Mouse (Mus musculus): ENCODE data around the gene Zfp607a.

DNA sequence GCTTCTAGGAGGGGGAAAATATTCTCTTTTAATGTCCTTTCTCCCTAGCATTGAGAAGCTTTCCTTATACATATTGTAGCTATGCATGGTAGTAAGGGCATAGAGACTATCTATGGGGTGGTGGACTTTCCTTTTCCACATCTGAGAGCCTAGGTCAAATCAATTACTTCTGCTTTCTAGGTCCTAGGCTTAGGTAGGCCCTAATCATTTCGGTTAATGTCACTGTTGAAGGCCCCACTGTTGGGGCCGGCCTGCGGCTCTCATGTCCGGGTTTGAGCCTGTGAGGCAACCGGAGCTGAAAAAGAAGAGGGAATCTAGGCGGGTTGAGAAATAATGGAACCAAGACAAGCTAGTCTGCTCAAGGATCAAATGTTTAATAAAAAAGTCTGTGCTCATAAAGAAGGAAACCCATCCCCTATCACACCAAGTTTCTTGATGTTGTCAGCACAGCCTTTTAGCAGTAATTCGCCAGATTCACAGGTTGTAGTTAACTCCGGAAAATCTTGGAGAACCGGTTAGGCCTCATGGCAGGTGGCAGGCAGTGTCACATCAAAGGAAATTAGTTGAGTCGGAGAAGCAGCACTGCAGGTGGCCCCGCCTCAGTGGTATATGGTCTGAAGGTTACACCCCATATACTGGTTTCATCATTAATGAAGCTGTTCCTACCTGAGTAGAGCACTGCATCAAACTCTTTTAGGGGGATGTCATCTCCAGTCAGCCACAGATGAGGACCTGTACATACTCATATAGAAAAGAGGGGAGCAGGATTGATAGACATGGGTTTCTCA, 47.9 kb downstream of the Zfp607a start:
- TF ChIP-seq POLR2A (IDR thresholded peaks at IDR 0.05; ENCODE audit: borderline replicate concordance, extremely low read depth, low read depth, low read length): no peak
- no peak for TF ChIP-seq CTCF (IDR thresholded peaks at IDR 0.05; ENCODE audit: insufficient read depth, low read length)

Data from lung, adult 2 months (tissue).